Mouse (Mus musculus) small intestine, adult 2 months (tissue): Measurements from ENCODE around the gene Spsb1.

Experiments used
- CTCF ChIP-seq: fragments of 200-500 bp; IDR thresholded peaks from 2 replicates; pipeline ENCODE4 v1.5.1; 2012; ENCODE audit warnings: low read depth, mild to moderate bottlenecking, control low read depth, inconsistent platforms, low read length, moderate library complexity, mixed read lengths; ENCODE audit not compliant: insufficient replicate concordance, insufficient read length; ENCODE audit errors: extremely low read depth
- POLR2A ChIP-seq: fragments of 200-500 bp; IDR thresholded peaks from 2 replicates; pipeline ENCODE4 v1.6.1; 2012; ENCODE audit warnings: low read depth, mild to moderate bottlenecking, control low read depth, inconsistent platforms, low read length, moderate library complexity

GRCm38 (mm10) chr4:149922121-149922718, 32.6 kb downstream of the Spsb1 start:
- TF ChIP-seq CTCF: no peak
- TF ChIP-seq POLR2A: no peak
